Mouse (Mus musculus): ENCODE results near the gene Gp1ba. TPM values are rescaled to one million over a fixed set of nuclear protein-coding genes. Genes with fewer than 3 reads are reported as not detected.
A peak's percentile ranks its signal among the peaks of the same experiment; 100 is the strongest.

Gp1ba gene
- total and polyA plus RNA-seq, 3 experiments = 1.6 to 5.0 TPM; not detected in 1

DNA sequence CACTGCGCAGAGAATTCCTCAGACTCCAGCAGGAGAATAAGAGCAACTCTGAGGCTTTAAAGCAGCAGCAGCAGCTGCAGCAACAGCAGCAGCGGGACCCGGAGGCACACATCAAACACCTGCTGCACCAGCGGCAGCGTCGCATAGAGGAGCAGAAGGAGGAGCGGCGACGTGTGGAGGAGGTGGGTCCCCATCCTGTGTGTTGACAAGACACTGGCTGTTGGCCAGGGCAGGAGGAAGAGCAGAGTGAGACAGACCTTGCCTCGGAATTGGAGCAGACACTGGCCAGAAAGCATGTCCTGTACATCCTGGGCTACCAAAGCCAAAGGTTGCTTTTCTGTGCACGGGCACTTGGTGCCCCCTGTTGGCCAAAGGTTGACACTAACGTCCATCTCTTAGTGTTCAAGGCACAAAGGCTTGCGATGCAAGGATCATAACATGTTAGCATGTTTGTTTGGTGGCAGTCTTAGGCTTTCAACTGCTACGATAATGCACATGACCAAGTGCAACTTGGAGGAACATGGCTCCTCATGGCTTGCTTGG, 33.8 kb upstream of the Gp1ba start:
- peak; percentile 75 for DNase-seq (ENCODE audit: low read depth, low spot score)
- Histone ChIP-seq H3K9me3 (replicated peaks; ENCODE audit: insufficient read depth, low read length) (no peaks in the 10 kb centered on the region), H3K4me1 (ENCODE audit: control insufficient read depth in 1 of 2, insufficient read depth in 2 of 2, low read length in 2 of 2) (no peaks in the 10 kb centered on the region), H3K9ac (ENCODE audit: control insufficient read depth, low read depth, low read length, poor library complexity, severe bottlenecking) (no peak overlapping the region), H3K79me2 (ENCODE audit: control insufficient read depth, insufficient read depth, low read length, poor library complexity) (no peaks in the 10 kb centered on the region), H3K27me3 (ENCODE audit: control insufficient read depth in 1 of 2, insufficient read depth in 2 of 2, low read length in 2 of 2) (no peaks in the 10 kb centered on the region), H3K27ac (ENCODE audit: control insufficient read depth, low read depth, low read length) (no peak overlapping the region), H3K4me3 (ENCODE audit: control insufficient read depth in 1 of 2, insufficient read depth in 1 of 2, low read depth in 2 of 2, low read length in 2 of 2) (no peak overlapping the region), H3K36me3 (ENCODE audit: control insufficient read depth in 1 of 2, insufficient read depth in 2 of 2, low read length in 2 of 2) (peaks cover 0 to 5% of the 10 kb centered on the region in 2 experiments; a peak in 2 of 4 replicates)
- TF ChIP-seq POLR2A (IDR thresholded peaks at IDR 0.05; ENCODE audit: control insufficient read depth in 1 of 2, insufficient read depth in 1 of 2, low read depth in 1 of 2, low read length in 2 of 2, poor library complexity in 1 of 2) (no peak), EP300 (IDR thresholded peaks at IDR 0.05; ENCODE audit: low read depth in 1 of 2, low read length in 2 of 2) (no peak), RAD21 (IDR thresholded peaks at IDR 0.05; ENCODE audit: low read depth, low read length) (peak; percentile 94), ZC3H11A (IDR thresholded peaks at IDR 0.05; ENCODE audit: low read depth, low read length) (peak; percentile 87), ZNF384 (IDR thresholded peaks at IDR 0.05; ENCODE audit: low read depth, low read length) (peak; percentile 49; the same call in 1 of the 2 replicates), SMC3 (IDR thresholded peaks at IDR 0.05; ENCODE audit: low read depth, low read length) (peak; percentile 93), CTCF (IDR thresholded peaks at IDR 0.05 in 2 of 3, conservative IDR thresholded peaks at IDR 0.05 in 1 of 3; ENCODE audit: control insufficient read depth in 1 of 3, insufficient read depth in 1 of 3, low read depth in 2 of 3, low read length in 3 of 3, poor library complexity in 1 of 3, severe bottlenecking in 1 of 3) (peak; percentile 90 to 93 (median 93)), MYC (IDR thresholded peaks at IDR 0.05; ENCODE audit: low read depth, low read length) (no peak), CHD1 (IDR thresholded peaks at IDR 0.05; ENCODE audit: low read depth, low read length) (no peak)

DNA sequence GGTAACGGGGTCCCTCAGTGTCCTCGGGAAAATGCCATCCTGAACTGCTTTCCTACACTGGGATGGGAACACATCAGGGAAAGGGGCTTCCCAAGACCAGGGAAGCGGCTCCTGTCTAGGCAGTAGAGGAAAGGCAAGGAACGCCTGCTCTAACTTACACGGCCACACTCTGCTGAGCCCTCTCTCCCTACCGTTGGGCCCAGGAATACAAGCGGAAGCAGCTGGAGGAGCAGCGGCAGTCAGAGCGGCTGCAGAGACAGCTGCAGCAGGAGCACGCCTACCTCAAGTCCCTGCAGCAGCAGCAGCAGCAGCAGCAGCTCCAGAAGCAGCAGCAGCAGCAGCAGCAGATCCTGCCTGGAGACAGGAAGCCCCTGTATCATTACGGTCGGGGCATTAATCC, 32.2 kb upstream of the Gp1ba start:
- Histone ChIP-seq H3K79me2 (ENCODE audit: control insufficient read depth, insufficient read depth, low read length, poor library complexity) (no peaks in the 10 kb centered on the region), H3K36me3 (ENCODE audit: control insufficient read depth in 1 of 2, insufficient read depth in 2 of 2, low read length in 2 of 2) (peaks cover 0 to 8% of the 10 kb centered on the region in 2 experiments; a peak in 2 of 4 replicates), H3K4me3 (ENCODE audit: control insufficient read depth in 1 of 2, insufficient read depth in 1 of 2, low read depth in 2 of 2, low read length in 2 of 2) (no peak overlapping the region), H3K9ac (ENCODE audit: control insufficient read depth, low read depth, low read length, poor library complexity, severe bottlenecking) (no peak overlapping the region), H3K27ac (ENCODE audit: control insufficient read depth, low read depth, low read length) (no peak overlapping the region), H3K27me3 (ENCODE audit: control insufficient read depth in 1 of 2, insufficient read depth in 2 of 2, low read length in 2 of 2) (no peaks in the 10 kb centered on the region), H3K4me1 (ENCODE audit: control insufficient read depth in 1 of 2, insufficient read depth in 2 of 2, low read length in 2 of 2) (no peaks in the 10 kb centered on the region), H3K9me3 (replicated peaks; ENCODE audit: insufficient read depth, low read length) (no peaks in the 10 kb centered on the region)
- no peak for TF ChIP-seq NELFE (IDR thresholded peaks at IDR 0.05; ENCODE audit: low read depth, low read length)
- no peak for TF ChIP-seq E2F4 (IDR thresholded peaks at IDR 0.05; ENCODE audit: borderline replicate concordance, low read depth, low read length)
- TF ChIP-seq JUND (IDR thresholded peaks at IDR 0.05; ENCODE audit: low read depth, low read length) = no peak
- TF ChIP-seq RAD21 (IDR thresholded peaks at IDR 0.05; ENCODE audit: low read depth, low read length) = no peak
- TF ChIP-seq UBTF (IDR thresholded peaks at IDR 0.05; ENCODE audit: borderline replicate concordance, insufficient read depth, low read depth, low read length) = no peak
- no peak for TF ChIP-seq RCOR1 (IDR thresholded peaks at IDR 0.05; ENCODE audit: low read depth, low read length)
- no peak for TF ChIP-seq CHD1 (IDR thresholded peaks at IDR 0.05; ENCODE audit: low read depth, low read length)
- no peak for TF ChIP-seq ZMIZ1 (IDR thresholded peaks at IDR 0.05; ENCODE audit: low read depth, low read length)
- no peak for TF ChIP-seq KAT2A (conservative IDR thresholded peaks at IDR 0.05; ENCODE audit: low read depth, low read length)
- no peak for DNase-seq (ENCODE audit: low read depth, low spot score)
